Mouse (Mus musculus): ENCODE measurements around the gene Ddx23. TPM values are rescaled to one million over a fixed set of nuclear protein-coding genes. Genes with fewer than 3 reads are reported as not detected.

Ddx23 gene
- polyA plus RNA-seq, 1 experiment from 2014 or later, result 25.1 TPM

GRCm38 (mm10) chr15:98685926-98686325, 23.2 kb upstream of the Ddx23 start:
- no peak overlapping the region for H3K4me2 ChIP-seq (replicated peaks)
- H3K4me1 ChIP-seq, result no peaks in the 10 kb centered on the region
- no peaks in the 10 kb centered on the region for H3K36me3 ChIP-seq
- 68% methylated on average over 3 of the region's 3 CpGs for WGBS
- H3K27me3 ChIP-seq, result no peaks in the 10 kb centered on the region
- H3K4me3 ChIP-seq (replicated peaks), result no peak overlapping the region
- no peak for ATAC-seq (ENCODE audit: insufficient number of reproducible peaks, low FRiP score, low TSS enrichment, low read depth)
- H3K9ac ChIP-seq, result no peak overlapping the region
- no peak overlapping the region for H3K27ac ChIP-seq (replicated peaks)
- H3K9me3 ChIP-seq (replicated peaks), result no peaks in the 10 kb centered on the region

GRCm38 (mm10) chr15:98683746-98684145, 21.1 kb upstream of the Ddx23 start:
- 76% methylated on average over 1 of the region's 1 CpGs for WGBS
- H3K4me2 ChIP-seq (replicated peaks), result no peak overlapping the region
- H3K4me3 ChIP-seq (replicated peaks), result no peak overlapping the region
- H3K9ac ChIP-seq, result no peak overlapping the region
- no peak overlapping the region for H3K27ac ChIP-seq (replicated peaks)
- no peak for ATAC-seq (ENCODE audit: insufficient number of reproducible peaks, low FRiP score, low TSS enrichment, low read depth)
- no peaks in the 10 kb centered on the region for H3K27me3 ChIP-seq
- no peaks in the 10 kb centered on the region for H3K4me1 ChIP-seq
- H3K36me3 ChIP-seq, result no peaks in the 10 kb centered on the region
- H3K9me3 ChIP-seq (replicated peaks), result no peaks in the 10 kb centered on the region

DNA sequence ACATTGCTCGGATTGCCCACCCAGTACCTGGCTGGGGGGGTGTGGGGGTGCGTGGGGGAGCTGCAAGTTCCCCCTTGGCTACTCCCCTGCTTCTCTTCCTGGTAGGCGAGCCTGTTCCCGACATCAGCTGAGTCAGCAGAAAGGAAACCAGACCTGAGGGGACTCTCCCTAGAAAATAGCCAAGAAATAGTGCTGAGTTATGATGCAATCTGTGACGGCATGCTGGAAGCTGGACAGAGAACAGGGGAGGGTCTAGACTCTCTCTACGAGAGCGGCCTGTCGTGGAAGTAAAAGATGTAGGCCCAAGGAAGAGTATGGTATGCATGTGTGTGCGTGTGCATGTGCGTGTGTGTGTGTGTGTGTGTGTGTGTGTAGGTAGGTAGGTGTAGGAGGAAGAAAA, 20.5 kb upstream of the Ddx23 start:
- Histone ChIP-seq H3K4me1 (no peaks in the 10 kb centered on the region), H3K27ac (replicated peaks) (no peak overlapping the region), H3K9me3 (replicated peaks) (no peaks in the 10 kb centered on the region), H3K36me3 (no peaks in the 10 kb centered on the region), H3K4me2 (replicated peaks) (no peak overlapping the region), H3K4me3 (replicated peaks) (no peak overlapping the region), H3K9ac (no peak overlapping the region), H3K27me3 (peaks cover 5% of the 10 kb centered on the region)
- WGBS, result 58% methylated on average over 10 of the region's 10 CpGs
- ATAC-seq (ENCODE audit: insufficient number of reproducible peaks, low FRiP score, low TSS enrichment, low read depth), result no peak

GRCm38 (mm10) chr15:98681633-98682032, 18.9 kb upstream of the Ddx23 start:
- H3K36me3 ChIP-seq, result no peaks in the 10 kb centered on the region
- no peaks in the 10 kb centered on the region for H3K9me3 ChIP-seq (replicated peaks)
- no peak overlapping the region for H3K4me3 ChIP-seq (replicated peaks)
- no peak overlapping the region for H3K4me2 ChIP-seq (replicated peaks)
- no peak overlapping the region for H3K27ac ChIP-seq (replicated peaks)
- 71% methylated on average over 7 of the region's 7 CpGs for WGBS
- no peak for ATAC-seq (ENCODE audit: insufficient number of reproducible peaks, low FRiP score, low TSS enrichment, low read depth)
- H3K4me1 ChIP-seq, result peaks cover 10% of the 10 kb centered on the region
- H3K9ac ChIP-seq, result no peak overlapping the region
- peaks cover 19% of the 10 kb centered on the region for H3K27me3 ChIP-seq

- no peak overlapping the region for H3K4me2 ChIP-seq (replicated peaks)
- H3K27ac ChIP-seq (replicated peaks), result no peak overlapping the region
- H3K4me3 ChIP-seq (replicated peaks), result no peak overlapping the region
- ATAC-seq (ENCODE audit: insufficient number of reproducible peaks, low FRiP score, low TSS enrichment, low read depth), result no peak
- peaks cover 28% of the 10 kb centered on the region for H3K27me3 ChIP-seq
- H3K9ac ChIP-seq, result no peak overlapping the region
- no peaks in the 10 kb centered on the region for H3K9me3 ChIP-seq (replicated peaks)
- 83% methylated on average over 8 of the region's 8 CpGs for WGBS
- H3K36me3 ChIP-seq, result no peaks in the 10 kb centered on the region
- peaks cover 20% of the 10 kb centered on the region for H3K4me1 ChIP-seq
Measured at GRCm38 (mm10) chr15:98680660-98681059, 18.0 kb upstream of the Ddx23 start.

- Histone ChIP-seq H3K4me2 (replicated peaks) (no peak overlapping the region), H3K36me3 (no peaks in the 10 kb centered on the region), H3K4me1 (peaks cover 27% of the 10 kb centered on the region), H3K4me3 (replicated peaks) (no peak overlapping the region), H3K9ac (no peak overlapping the region), H3K27ac (replicated peaks) (no peak overlapping the region), H3K9me3 (replicated peaks) (no peaks in the 10 kb centered on the region), H3K27me3 (peaks cover 50% of the 10 kb centered on the region)
- WGBS, result 65% methylated on average over 7 of the region's 7 CpGs
- no peak for ATAC-seq (ENCODE audit: insufficient number of reproducible peaks, low FRiP score, low TSS enrichment, low read depth)
Measured at GRCm38 (mm10) chr15:98677977-98678376, 15.3 kb upstream of the Ddx23 start.

- no peak within 1 kb of the TSS for H3K9ac ChIP-seq
Measured at GRCm38 (mm10) chr15:98676940-98677728, 14.4 kb upstream of the Ddx23 start, which contains the start of gene Rnd1. Rnd1 (minus strand) TSS chr15:98677461.

DNA sequence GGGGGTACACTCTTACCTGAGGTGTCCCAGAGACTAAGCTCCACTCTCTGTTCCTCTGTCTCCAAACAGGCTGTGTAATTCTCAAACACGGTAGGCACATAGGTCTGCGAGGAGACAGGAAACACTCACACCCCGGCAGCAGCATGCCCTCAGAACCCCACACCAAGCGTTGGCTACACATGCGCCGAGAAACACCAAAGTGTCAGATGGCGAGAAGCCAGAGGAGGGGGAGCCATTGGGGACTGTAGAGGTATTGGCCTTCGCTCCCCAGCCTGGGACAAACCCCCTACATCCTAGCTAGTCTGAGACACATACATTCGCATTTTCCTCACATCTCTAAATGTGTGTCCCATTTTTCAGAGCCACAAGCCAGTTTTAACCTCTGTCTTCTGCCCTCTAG, 13.8 kb upstream of the Ddx23 start:
- H3K4me1 ChIP-seq, result peaks cover 27% of the 10 kb centered on the region
- 6% methylated on average over 9 of the region's 9 CpGs for WGBS
- no peak overlapping the region for H3K27ac ChIP-seq (replicated peaks)
- no peak overlapping the region for H3K9ac ChIP-seq
- H3K36me3 ChIP-seq, result no peaks in the 10 kb centered on the region
- peak overlapping the region; percentile 84 for H3K4me2 ChIP-seq (replicated peaks)
- ATAC-seq (ENCODE audit: insufficient number of reproducible peaks, low FRiP score, low TSS enrichment, low read depth), result no peak
- H3K27me3 ChIP-seq, result peaks cover 50% of the 10 kb centered on the region
- H3K9me3 ChIP-seq (replicated peaks), result no peaks in the 10 kb centered on the region
- H3K4me3 ChIP-seq (replicated peaks), result peak overlapping the region; percentile 42

More at GRCm38 (mm10) chr15:98676940-98677728, 14.4 kb upstream of the Ddx23 start, which contains the start of gene Rnd1:
- ATAC-seq (ENCODE audit: insufficient number of reproducible peaks, low FRiP score, low TSS enrichment, low read depth), result peak; percentile 95
- Histone ChIP-seq H3K9me3 (replicated peaks) (no peaks in the 10 kb centered on the region), H3K27me3 (peaks cover 50% of the 10 kb centered on the region), H3K4me1 (peaks cover 27% of the 10 kb centered on the region), H3K27ac (replicated peaks) (no peak within 1 kb of the TSS), H3K4me3 (replicated peaks) (peak within 1 kb of the TSS; percentile 42), H3K4me2 (replicated peaks) (peak within 1 kb of the TSS; percentile 84), H3K36me3 (no peaks in the 10 kb centered on the region)
- WGBS, result under 1% methylated on average over 37 of the region's 37 CpGs

GRCm38 (mm10) chr15:98675634-98676250, 13.0 kb upstream of the Ddx23 start:
- peak overlapping the region; percentile 15; the same call in 1 of the 2 replicates for H3K4me2 ChIP-seq (replicated peaks)
- H3K4me3 ChIP-seq (replicated peaks), result 0 out of 2 replicates have a peak overlapping the region, but pooled peaks have one; percentile 42
- H3K4me1 ChIP-seq, result peaks cover 27% of the 10 kb centered on the region
- ATAC-seq (ENCODE audit: insufficient number of reproducible peaks, low FRiP score, low TSS enrichment, low read depth), result no peak
- no peak overlapping the region for H3K9ac ChIP-seq
- 6% methylated on average over 14 of the region's 14 CpGs for WGBS
- H3K36me3 ChIP-seq, result no peaks in the 10 kb centered on the region
- peaks cover 50% of the 10 kb centered on the region for H3K27me3 ChIP-seq
- H3K9me3 ChIP-seq (replicated peaks), result no peaks in the 10 kb centered on the region
- H3K27ac ChIP-seq (replicated peaks), result no peak overlapping the region

DNA sequence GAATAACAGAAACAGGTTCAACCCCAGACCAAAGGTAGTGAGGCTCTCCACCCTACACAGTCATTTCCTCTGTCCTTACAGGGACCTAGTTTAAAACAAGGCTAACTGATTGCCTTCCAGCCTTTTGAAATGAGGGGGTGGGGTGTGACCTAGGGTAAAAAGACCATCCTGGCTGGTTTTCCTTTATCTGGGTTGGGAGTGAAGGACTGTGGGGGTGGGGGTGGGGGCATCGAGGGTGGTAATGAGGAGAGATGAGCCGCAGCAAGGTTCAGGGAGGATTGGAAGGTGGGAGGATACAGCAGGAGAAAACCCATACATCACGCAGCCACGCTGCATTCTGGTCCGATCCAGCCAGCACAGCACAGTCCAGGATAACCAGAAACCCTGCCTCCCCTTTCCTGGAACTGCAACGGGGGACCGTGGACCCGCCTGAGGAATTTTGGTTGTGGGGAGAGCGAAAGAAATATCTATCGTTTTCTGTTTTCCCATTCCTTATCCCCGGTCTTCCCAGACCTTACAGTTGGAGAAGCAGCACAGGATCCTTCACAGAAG, 12.4 kb upstream of the Ddx23 start:
- WGBS, result 25% methylated on average over 11 of the region's 11 CpGs
- H3K9me3 ChIP-seq (replicated peaks), result no peaks in the 10 kb centered on the region
- no peaks in the 10 kb centered on the region for H3K36me3 ChIP-seq
- peaks cover 27% of the 10 kb centered on the region for H3K4me1 ChIP-seq
- peaks cover 50% of the 10 kb centered on the region for H3K27me3 ChIP-seq
- H3K4me2 ChIP-seq (replicated peaks), result peak overlapping the region; percentile 15
- H3K4me3 ChIP-seq (replicated peaks), result 0 out of 2 replicates have a peak overlapping the region, but pooled peaks have one; percentile 42
- no peak overlapping the region for H3K9ac ChIP-seq
- no peak overlapping the region for H3K27ac ChIP-seq (replicated peaks)
- no peak for ATAC-seq (ENCODE audit: insufficient number of reproducible peaks, low FRiP score, low TSS enrichment, low read depth)

GRCm38 (mm10) chr15:98674284-98674993, 11.7 kb upstream of the Ddx23 start:
- no peak for ATAC-seq (ENCODE audit: insufficient number of reproducible peaks, low FRiP score, low TSS enrichment, low read depth)
- WGBS, result 41% methylated on average over 7 of the region's 7 CpGs
- Histone ChIP-seq H3K9ac (no peak overlapping the region), H3K27me3 (peaks cover 50% of the 10 kb centered on the region), H3K4me1 (peaks cover 27% of the 10 kb centered on the region), H3K4me3 (replicated peaks) (no peak overlapping the region), H3K4me2 (replicated peaks) (no peak overlapping the region), H3K36me3 (no peaks in the 10 kb centered on the region), H3K9me3 (replicated peaks) (no peaks in the 10 kb centered on the region), H3K27ac (replicated peaks) (no peak overlapping the region)

Data from embryonic facial prominence, embryonic 15.5 days (tissue).